Mouse (Mus musculus) neutrophil, adult 59 days (primary cell): ENCODE measurements around the gene Cltb. TPM values are rescaled to one million over a fixed set of nuclear protein-coding genes. Genes with fewer than 3 reads are reported as not detected.

Experiments
- total RNA-seq, 2 experiments: library from RNA; stranded (reverse); gene quantifications; 1 replicate in 1 of 2; 2 replicates in 1 of 2; pipeline ENCODE4 v1.2.4; 2023

Cltb gene
- total RNA-seq: 1 to 10 TPM; 5.6 to 7.7 TPM

DNA sequence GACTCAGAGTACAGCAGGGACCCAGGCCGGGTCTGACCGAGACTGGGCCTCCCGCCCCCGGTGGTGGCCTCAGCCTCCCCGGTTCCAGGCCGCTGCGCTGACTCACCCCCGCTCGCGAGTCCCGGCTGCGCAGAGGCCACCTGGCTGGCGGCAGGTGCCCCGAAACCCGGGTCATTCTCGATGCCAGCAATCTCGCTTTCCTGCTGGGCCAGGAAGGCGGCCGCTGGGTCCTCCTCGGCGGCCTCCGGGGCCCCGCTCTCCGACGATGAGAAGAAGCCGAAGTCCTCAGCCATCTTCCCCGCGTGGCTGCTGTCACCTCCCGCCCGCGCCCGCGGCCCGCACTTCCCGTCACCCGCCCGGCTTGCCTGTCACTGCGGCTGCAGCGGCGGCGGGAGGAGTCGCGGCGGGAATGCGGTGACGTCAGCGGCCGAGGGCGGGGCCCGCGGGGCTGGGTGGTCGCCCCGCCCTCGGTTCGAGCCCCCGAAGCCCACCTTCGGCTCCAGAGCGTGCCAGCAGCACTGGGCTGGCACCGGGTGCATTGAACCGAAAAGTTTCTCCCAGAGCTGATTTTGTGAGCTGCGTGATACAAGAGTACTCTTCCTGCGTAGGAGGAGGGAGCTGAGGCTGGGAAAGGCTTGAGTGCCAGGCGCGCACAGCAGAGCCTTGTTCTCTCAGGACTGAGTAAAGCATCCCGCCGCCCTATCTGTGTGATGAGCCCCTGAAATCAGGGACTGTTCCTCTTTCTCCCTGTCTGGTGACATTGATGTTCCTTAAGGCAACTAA, at the start of gene Cltb:
Cltb (minus strand) TSS at position 373 of the 783 bp plus-strand sequence.

GRCm38 (mm10) chr13:54621155-54621932, 10.2 kb upstream of the Cltb start, which contains the start of gene Faf2:
TSS of gene Faf2 (plus strand) at chr13:54621784.

GRCm38 (mm10) chr13:54589996-54590951, 20.9 kb downstream of the Cltb start, which contains the start of the genes Nop16 and Higd2a:
TSS of gene Nop16 (minus strand) at chr13:54590090.
TSS of gene Higd2a (plus strand) at chr13:54590207.

GRCm38 (mm10) chr13:54574854-54575481, 36.2 kb downstream of the Cltb start, which contains the start of gene Arl10:
TSS of gene Arl10 (plus strand) at chr13:54575015.

DNA sequence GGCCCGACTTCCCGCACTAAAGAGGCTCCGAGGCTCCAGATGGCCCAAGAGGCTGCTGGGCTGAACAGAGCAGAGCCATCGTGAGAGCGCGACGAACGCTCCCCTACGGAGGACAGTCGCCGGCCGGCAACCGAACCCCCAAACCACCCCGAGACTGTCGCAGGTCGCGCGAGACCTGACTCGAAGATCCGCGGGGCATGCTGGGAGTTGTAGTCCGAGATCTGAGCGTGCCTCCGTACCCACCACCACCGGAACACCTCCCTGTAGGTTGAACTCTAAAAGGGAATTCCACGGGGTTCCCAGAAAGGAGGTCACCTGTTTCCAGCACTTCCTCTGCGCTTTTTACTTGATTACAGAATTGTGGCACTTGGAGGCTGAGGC, 46.0 kb downstream of the Cltb start, which contains the start of gene 4833439L19Rik:
4833439L19Rik (minus strand) TSS at position 235 of the 381 bp plus-strand sequence.

Other genes with a start within 250 kb of the Cltb start
- 1 to 10 TPM; 1.4 to 3.1 TPM for gene Cplx2, start 240.0 kb downstream of the Cltb start, total RNA-seq
- 10 to 100 TPM; 16.0 to 17.8 TPM for gene Thoc3, start 142.5 kb downstream of the Cltb start, total RNA-seq
- 1 to 10 TPM; 4.3 to 4.7 TPM for gene Simc1, start 107.6 kb downstream of the Cltb start, total RNA-seq
- gene 4833439L19Rik, start 45.9 kb downstream of the Cltb start, total RNA-seq: 10 to 100 TPM; 34.5 to 41.0 TPM
- 1 to 10 TPM; 7.4 to 8.4 TPM for gene Arl10, start 36.3 kb downstream of the Cltb start, total RNA-seq
- 1 to 10 TPM; 6.3 to 7.5 TPM for gene Nop16, start 21.3 kb downstream of the Cltb start, total RNA-seq
- 10 to 100 TPM; 60.7 to 66.3 TPM for gene Higd2a, start 21.1 kb downstream of the Cltb start, total RNA-seq
- 10 to 100 TPM; 34.6 to 41.0 TPM for gene Faf2, start 10.4 kb upstream of the Cltb start, total RNA-seq
- 100 to 1,000 TPM; 140 to 150 TPM for gene Rnf44, start 82.6 kb upstream of the Cltb start, total RNA-seq
- gene Cdhr2, start 90.1 kb upstream of the Cltb start, total RNA-seq: not detected
- not detected for gene Gprin1, start 138.5 kb upstream of the Cltb start, total RNA-seq
- gene Sncb, start 155.3 kb upstream of the Cltb start, total RNA-seq: not detected
- not detected for gene Eif4e1b, start 172.7 kb upstream of the Cltb start, total RNA-seq
- 10 to 100 TPM; 10.1 to 15.7 TPM for gene Tspan17, start 178.0 kb upstream of the Cltb start, total RNA-seq